Mouse (Mus musculus) megakaryocyte progenitor cell, adult 5-6 weeks (primary cell): ENCODE measurements around the gene Tbccd1. TPM values are rescaled to one million over a fixed set of nuclear protein-coding genes. Genes with fewer than 3 reads are reported as not detected.
A peak's percentile ranks its signal among the peaks of the same experiment; 100 is the strongest.

ENCODE experiments used
- ATAC-seq: replicated peaks from 2 replicates; pipeline ENCODE4 v1.8.0; 2016; ENCODE audit warnings: mild to moderate bottlenecking, moderate TSS enrichment, inconsistent platforms; ENCODE audit not compliant: poor library complexity
- total RNA-seq, 2 experiments: library from RNA; stranded (forward) in 1 of 2; stranded (reverse) in 1 of 2; fragments of 157-497, 149-512 nt in 1 of 2; fragments of 200-1000 nt in 1 of 2; gene quantifications; 2 replicates each; pipeline versions ENCODE4 v1.2.3 to v1.2.4; 2015 to 2017

Gene Tbccd1
- total RNA-seq (2015), result 20.2 and 21.6 TPM in 2 replicates
- 27.7 and 29.8 TPM in 2 replicates for total RNA-seq (2017)

- ATAC-seq, result peak; percentile 86
These were observed at the start of gene Tbccd1, which contains the start of gene Dnajb11 for GRCm38 (mm10) chr16:22857431-22858113. TSS of gene Tbccd1 (minus strand) at chr16:22857669. TSS of gene Dnajb11 (plus strand) at chr16:22857845.

- ATAC-seq, result no peak
These were observed 43.9 kb upstream of the Tbccd1 start for GRCm38 (mm10) chr16:22901326-22901725.

GRCm38 (mm10) chr16:22899866-22900570 is 42.5 kb upstream of the Tbccd1 start:
- ATAC-seq, result no peak

DNA sequence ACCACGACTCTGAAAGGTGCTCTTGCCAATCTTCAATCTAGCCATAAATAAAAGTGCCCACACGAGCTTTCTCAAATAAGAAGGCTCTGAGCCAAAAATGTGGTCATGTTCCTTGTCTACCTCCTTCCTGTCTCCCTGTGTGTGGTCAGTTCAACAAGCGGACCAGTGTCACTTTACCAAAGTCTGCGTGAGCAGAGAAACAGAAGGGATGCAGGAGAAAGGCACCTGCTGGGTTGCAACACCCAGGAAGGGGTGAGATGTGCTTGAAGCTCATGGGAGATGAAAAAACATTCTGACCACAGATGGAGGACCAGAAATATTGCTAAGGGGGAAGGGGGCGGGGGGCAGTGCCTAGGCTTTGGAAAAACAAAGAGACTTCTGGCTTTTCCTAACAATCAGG is 41.9 kb upstream of the Tbccd1 start:
- no peak for ATAC-seq

DNA sequence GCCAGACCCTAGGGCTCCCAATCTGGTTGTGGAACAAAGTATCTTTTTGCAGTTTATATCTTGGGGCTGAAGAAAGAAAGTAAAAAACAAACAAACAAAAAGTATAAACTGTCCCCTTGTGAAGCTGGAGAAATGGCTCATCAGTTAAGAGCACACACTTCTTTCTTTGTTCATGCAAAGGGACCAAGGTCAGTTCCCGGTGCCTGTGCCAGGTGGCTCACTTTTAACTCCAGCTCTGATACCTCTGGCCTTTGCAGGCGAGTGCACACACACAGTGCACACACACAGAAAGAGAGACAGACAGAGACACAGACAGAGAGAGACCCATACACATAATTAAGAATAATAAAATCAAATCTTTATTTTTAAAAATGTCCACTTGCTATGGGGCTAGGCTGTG is 39.1 kb upstream of the Tbccd1 start:
- ATAC-seq, result no peak

DNA sequence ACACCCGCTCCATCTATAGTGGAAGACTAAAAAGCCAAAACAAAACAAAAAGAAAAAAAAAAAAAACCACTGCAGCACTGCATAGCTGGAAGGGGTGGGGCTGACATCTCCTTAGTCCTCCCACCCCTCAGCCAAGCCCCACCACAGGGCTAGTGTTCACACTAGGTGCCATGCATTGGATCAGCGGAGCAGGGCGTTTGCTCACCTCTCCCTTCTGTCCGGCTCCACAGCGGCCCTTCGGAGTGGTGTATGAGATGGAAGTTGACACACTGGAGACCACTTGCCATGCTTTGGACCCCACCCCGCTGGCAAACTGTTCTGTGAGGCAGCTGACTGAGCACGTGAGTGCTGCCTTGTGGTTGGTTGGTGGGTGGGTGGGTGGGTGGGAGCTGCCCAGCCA is 36.6 kb upstream of the Tbccd1 start:
- ATAC-seq, result no peak

DNA sequence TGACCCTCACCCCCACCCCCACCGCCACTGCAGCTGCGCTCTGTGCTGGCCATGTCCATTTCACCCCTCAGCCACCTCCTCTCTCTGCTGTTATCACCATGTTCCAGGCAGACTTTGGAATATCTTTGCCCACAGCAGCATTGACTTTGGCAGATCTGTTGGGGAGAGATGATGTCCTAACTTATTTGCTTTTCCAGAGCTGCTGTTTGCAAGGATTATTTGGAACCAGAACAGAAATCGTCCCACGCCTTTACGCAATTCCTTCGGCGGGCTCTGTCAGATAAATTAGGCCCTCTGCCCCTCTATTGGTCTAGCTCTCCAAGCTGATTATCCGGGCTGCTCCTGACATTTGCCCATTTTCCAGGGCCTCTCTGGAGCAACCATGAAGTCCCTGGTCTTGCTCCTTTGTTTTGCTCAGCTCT is 34.3 kb upstream of the Tbccd1 start:
- no peak for ATAC-seq

GRCm38 (mm10) chr16:22890683-22891510 is 33.4 kb upstream of the Tbccd1 start, which contains the start of gene Ahsg:
TSS of gene Ahsg (plus strand) at chr16:22891277.
- ATAC-seq, result peak; percentile 39; the same call in 1 of the 2 replicates

- peak; percentile 48; the same call in 1 of the 2 replicates for ATAC-seq
These were observed 32.2 kb upstream of the Tbccd1 start for GRCm38 (mm10) chr16:22889716-22890115.

DNA sequence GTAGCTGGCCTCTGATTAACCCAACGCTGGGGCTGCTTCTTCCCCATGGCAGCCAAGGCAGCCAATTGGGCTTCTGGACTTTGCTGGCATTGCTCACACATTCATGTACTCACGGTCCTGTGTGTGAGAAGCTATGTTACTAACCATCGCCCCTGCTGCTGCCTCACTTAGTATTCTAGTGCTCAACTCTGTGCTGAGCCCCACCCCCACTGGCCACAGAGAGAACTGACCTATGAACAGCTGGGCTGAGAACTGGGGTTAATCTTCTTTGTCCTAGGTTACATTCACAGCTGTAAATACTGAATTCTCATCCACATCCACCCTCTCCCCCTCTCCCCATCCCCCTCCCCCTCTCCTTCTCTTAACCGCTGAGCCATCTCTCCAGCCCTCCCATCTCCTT is 31.4 kb upstream of the Tbccd1 start:
- no peak for ATAC-seq

- no peak for ATAC-seq
These were observed 29.3 kb upstream of the Tbccd1 start for GRCm38 (mm10) chr16:22886726-22887125.

- no peak for ATAC-seq
These were observed 27.9 kb upstream of the Tbccd1 start for GRCm38 (mm10) chr16:22885356-22885755.

GRCm38 (mm10) chr16:22883441-22883840 is 26.0 kb upstream of the Tbccd1 start:
- ATAC-seq, result no peak

GRCm38 (mm10) chr16:22881487-22881886 is 24.0 kb upstream of the Tbccd1 start:
- no peak for ATAC-seq

DNA sequence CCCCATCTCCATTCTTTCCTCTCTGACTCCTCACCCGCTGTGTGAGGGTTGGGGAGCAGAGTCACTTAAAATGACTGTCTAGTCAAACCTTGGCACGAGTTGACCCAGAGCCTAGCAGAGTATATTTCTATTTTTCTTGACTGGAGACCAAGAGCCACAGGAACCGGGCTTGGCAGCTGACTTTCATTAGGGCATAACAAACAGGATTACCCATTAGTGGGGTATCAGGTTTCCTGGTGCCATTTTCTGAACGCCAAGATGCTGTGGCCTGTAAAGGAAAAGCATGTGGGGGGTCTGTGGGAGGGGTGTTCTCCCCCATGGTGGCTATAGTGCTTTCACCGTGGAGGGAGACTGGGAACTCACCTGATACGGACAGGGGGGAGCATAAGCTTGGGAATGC is 23.4 kb upstream of the Tbccd1 start:
- ATAC-seq, result no peak

DNA sequence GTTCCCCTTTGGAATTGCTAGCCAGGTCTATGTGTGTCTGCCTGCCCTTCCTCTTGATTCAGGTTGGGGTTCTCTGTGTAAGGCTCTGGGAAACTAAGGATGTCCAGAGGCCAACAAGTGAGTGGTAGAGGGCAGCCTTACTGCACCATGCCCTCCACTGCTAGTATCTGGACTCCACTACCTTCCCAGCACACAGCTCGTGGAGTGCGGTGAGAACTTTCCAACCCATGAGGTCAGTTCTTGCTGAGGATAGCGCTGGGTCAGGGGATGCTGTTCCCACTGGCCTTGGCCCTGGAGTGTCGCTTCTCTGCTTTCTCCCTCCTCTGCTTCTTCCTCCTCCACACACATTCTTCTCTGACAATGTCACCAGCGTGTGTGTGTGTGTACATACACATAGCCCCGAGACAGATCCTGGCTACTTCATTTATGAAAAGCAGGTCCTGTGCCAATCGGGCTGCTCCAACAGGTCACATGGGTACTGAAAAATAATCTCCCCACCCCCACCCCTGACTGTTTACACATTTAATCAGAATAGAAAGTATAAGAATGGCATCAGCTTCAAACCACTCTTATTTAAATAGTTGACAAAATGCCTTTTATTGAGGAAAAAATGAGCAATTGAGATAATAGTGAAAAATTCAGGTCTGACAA is 22.6 kb upstream of the Tbccd1 start:
- no peak for ATAC-seq

DNA sequence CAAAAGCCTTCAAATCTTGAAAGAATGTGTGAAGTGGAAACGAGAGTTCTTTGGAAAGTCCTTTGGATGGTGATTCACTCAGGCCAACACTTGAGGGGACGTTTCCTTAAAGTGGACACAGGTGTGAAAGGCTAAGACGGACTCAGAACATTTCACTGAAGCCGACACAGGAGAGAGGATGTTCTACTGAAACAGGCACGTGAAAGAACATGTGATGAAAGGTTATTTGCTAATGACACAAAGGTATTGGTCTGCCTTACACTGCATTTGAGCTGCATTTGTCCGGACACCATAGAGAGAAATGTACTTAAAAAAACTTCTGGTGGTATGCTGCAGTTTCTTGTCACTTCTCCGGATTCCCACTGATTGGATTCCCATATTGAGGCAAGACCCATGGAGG is 21.2 kb upstream of the Tbccd1 start:
- no peak for ATAC-seq

DNA sequence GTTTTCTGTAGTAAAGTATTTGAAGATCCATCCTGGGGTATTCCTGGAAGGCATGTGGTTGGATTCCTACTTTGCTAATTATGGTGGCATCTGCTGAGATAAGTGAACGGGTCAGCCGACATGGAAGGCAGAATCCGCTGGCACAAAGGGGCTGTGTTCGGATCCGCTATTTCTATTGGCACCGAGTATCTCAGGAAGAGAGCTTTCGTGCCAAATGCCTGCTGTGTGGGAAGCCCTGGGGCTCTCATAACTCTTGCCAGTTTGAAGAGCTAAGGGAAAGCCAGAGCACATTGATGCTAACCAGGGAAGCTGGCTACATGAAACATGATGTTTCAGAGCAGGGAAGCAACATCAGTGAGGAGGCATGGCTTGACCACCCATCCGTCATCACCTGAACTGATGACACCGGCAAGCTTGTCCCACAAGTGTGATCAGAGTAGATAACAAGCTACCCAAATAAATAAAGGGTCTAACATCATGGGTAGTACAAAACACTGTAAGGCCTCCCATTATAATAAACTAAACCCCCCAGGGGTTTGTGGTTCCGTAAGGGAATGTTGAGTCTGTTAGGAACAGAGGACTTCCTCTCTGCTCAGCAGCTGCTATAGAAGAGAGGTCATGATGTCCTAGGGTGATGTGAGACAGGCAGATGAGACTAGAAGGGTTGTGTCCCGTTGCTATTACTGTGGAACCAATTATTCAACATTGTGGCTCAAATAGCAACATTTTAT is 20.4 kb upstream of the Tbccd1 start:
- no peak for ATAC-seq

GRCm38 (mm10) chr16:22876218-22877043 is 19.0 kb upstream of the Tbccd1 start:
- no peak; the same call in 1 of the 2 replicates for ATAC-seq
